Mouse (Mus musculus): ENCODE data around the gene Hsf2. TPM values are rescaled to one million over a fixed set of nuclear protein-coding genes. Genes with fewer than 3 reads are reported as not detected.

Hsf2 gene
- polyA plus RNA-seq, 1 experiment from 2014 or later: 43.4 TPM

DNA sequence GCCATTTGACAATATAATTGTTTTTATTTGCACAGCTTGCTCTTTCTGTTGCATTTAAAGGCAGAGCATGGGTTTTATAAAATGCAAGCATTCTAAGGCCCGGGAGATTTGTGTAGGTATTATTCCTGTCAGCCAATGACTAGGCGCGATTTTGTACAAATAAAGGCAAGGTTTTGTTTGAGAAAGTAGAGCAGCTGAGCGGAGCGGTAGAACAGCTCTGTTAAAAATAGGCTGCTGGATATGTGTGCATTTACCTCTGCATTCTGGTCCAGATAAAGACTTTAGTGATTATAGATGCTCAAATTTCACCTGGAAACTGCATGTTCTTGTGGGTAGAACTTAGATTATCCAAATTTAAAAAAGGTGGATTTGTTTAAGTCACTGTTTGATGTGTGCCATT, 71.4 kb downstream of the Hsf2 start:
- DNase-seq (ENCODE audit: low spot score): no peak
- Histone ChIP-seq H3K4me1 (no peaks in the 10 kb centered on the region), H3K27me3 (ENCODE audit: low read depth, poor library complexity, severe bottlenecking) (no peaks in the 10 kb centered on the region), H3K4me3 (no peak overlapping the region), H3K9me3 (replicated peaks) (no peaks in the 10 kb centered on the region), H3K36me3 (no peaks in the 10 kb centered on the region), H3K27ac (no peak overlapping the region)
- WGBS: 88% methylated on average over 5 of the region's 5 CpGs

Other genes starting within 250 kb of the Hsf2 start
- 110 and 134 TPM in 2 replicates for gene Serinc1, start 46.1 kb downstream of the Hsf2 start, polyA plus RNA-seq (2016; fragmentation: Nextera tagmentation; extraction: Ambion mirVana)
- gene Pkib, start 145.6 kb downstream of the Hsf2 start, polyA plus RNA-seq (2016; fragmentation: Nextera tagmentation; extraction: Ambion mirVana): 0.30 TPM in 1 of 2 replicates, not detected in the other

Data from limb, embryonic 10.5 days (tissue).